Mouse (Mus musculus) lung, adult 2 months (tissue): ENCODE data around the gene Otud7a.

Experiments
- CTCF ChIP-seq: fragments of 200-500 bp; IDR thresholded peaks from 2 replicates; pipeline ENCODE4 v1.5.1; 2011; ENCODE audit warnings: mild to moderate bottlenecking, low read length, control low read depth; ENCODE audit not compliant: insufficient read depth
- POLR2A ChIP-seq: fragments of 200-500 bp; IDR thresholded peaks from 2 replicates; pipeline ENCODE4 v1.6.1; 2011; ENCODE audit warnings: low read depth, mild to moderate bottlenecking, control low read depth, low read length, borderline replicate concordance; ENCODE audit errors: extremely low read depth

GRCm38 (mm10) chr7:63798446-63798845 is 353.9 kb downstream of the Otud7a start:
- TF ChIP-seq CTCF = no peak
- no peak for TF ChIP-seq POLR2A
